27 mouse cellular contexts compared by ENCODE assay signal in genomic region chr8:120111382-120111781, GRCm38 (mm10).
"Had no signal": no experiment of that assay in that cellular context is flagged by ENCODE, and none has a peak within 500 bp of the region (broad histone marks: within the 10 kb centered on the region; RNA-seq: fewer than 3 reads in every experiment).

No protein-coding gene starts in this region.

- H3K4me3 ChIP-seq: gastrocnemius, adult 2 months; heart, adult 2 months; heart, embryonic 13.5 days; heart, embryonic 15.5 days; hindbrain, embryonic 13.5 days; hindbrain, embryonic 15.5 days; kidney, embryonic 15.5 days; limb, embryonic 13.5 days; limb, embryonic 15.5 days had no signal

- H3K27me3 ChIP-seq: hindbrain, embryonic 15.5 days had no signal

- H3K36me3 ChIP-seq: heart, embryonic 15.5 days; hindbrain, embryonic 15.5 days; limb, embryonic 13.5 days; limb, embryonic 15.5 days had no signal

- H3K27ac ChIP-seq: gastrocnemius, adult 2 months; heart, adult 2 months; heart, embryonic 13.5 days; heart, embryonic 15.5 days; hindbrain, embryonic 13.5 days; hindbrain, embryonic 15.5 days; hindbrain, postnatal 0 days; kidney, embryonic 15.5 days; kidney, postnatal 0 days; limb, embryonic 13.5 days; limb, embryonic 15.5 days had no signal

- H3K9me3 ChIP-seq: heart, embryonic 13.5 days; heart, embryonic 15.5 days; hindbrain, embryonic 13.5 days; hindbrain, embryonic 15.5 days; kidney, embryonic 15.5 days; limb, embryonic 13.5 days; limb, embryonic 15.5 days had no signal

- H3K9ac ChIP-seq: forebrain, postnatal 0 days; heart, embryonic 13.5 days; heart, embryonic 15.5 days; hindbrain, embryonic 13.5 days; hindbrain, embryonic 15.5 days; kidney, embryonic 15.5 days; limb, embryonic 13.5 days; limb, embryonic 15.5 days had no signal

- ATAC-seq: forebrain, postnatal 0 days; hindbrain, postnatal 0 days; intestine, embryonic 16.5 days had no signal

- H3K4me2 ChIP-seq: heart, embryonic 11.5 days; heart, embryonic 13.5 days; heart, embryonic 15.5 days; hindbrain, embryonic 13.5 days; hindbrain, embryonic 15.5 days; kidney, embryonic 15.5 days; limb, embryonic 13.5 days; limb, embryonic 15.5 days had no signal

- DNase-seq: forebrain, postnatal 0 days; gastrocnemius, adult 2 months; gastrocnemius, postnatal 10 days; gastrocnemius, postnatal 36 days; heart, adult 11 months; heart, adult 2 months; heart, postnatal 14 days; heart, postnatal 36 days; kidney, adult 11 months; kidney, adult 2 months; kidney, adult 9 months; kidney, postnatal 14 days; kidney, postnatal 36 days; layer of hippocampus, adult 9-11 months; layer of hippocampus, postnatal 36 days; left cerebral cortex, postnatal 4 days had no signal
